Mouse (Mus musculus) spleen, adult 2 months (tissue): Measurements from ENCODE around the gene Lyst.

Source experiments
- CTCF ChIP-seq: fragments of 200-500 bp; IDR thresholded peaks from 2 replicates; pipeline ENCODE4 v1.5.1; 2011; ENCODE audit warnings: mild to moderate bottlenecking, inconsistent platforms; ENCODE audit not compliant: insufficient read depth, insufficient read length, insufficient replicate concordance; ENCODE audit errors: extremely low read depth
- POLR2A ChIP-seq: fragments of 200-500 bp; IDR thresholded peaks from 2 replicates; pipeline ENCODE4 v1.6.1; 2011; ENCODE audit warnings: low read depth, low read length, inconsistent platforms

DNA sequence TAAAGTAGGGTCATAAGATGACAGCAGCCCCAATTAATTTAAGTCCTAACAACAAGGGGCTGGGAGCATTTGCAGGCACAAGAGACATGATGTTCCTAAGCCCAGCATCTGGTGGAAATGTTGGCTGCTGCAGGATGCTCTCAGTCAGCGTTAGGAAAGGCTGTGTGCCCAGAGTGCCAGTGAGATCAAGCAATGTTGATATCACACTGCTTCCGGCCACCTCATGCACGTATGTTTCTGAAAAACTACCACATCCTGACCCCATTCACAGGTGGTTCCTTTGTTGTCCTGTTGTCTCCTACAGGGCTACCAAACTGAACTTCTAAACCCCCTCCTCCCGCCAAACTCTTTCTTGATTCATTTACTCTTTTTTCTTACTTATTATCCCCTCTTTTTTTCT, 25.7 kb upstream of the Lyst start:
- TF ChIP-seq CTCF (no peak), POLR2A (no peak)
